Mouse (Mus musculus): ENCODE results near the gene Il21r. TPM values are rescaled to one million over a fixed set of nuclear protein-coding genes. Genes with fewer than 3 reads are reported as not detected.

Il21r gene
- total RNA-seq, 2 experiments from 2014 or later = 0.74 to 2.1 TPM

Other genes starting within 250 kb of the Il21r start
- 5.0 and 5.4 TPM in 2 replicates for gene Kdm8, start 158.8 kb upstream of the Il21r start, total RNA-seq (2014; fragmentation: Nextera tagmentation)
- 5.3 and 6.3 TPM in 2 replicates for gene Kdm8, start 158.8 kb upstream of the Il21r start, total RNA-seq (2017)
- gene Nsmce1, start 111.8 kb upstream of the Il21r start, total RNA-seq (2014; fragmentation: Nextera tagmentation) = 49.9 and 55.4 TPM in 2 replicates
- gene Nsmce1, start 111.8 kb upstream of the Il21r start, total RNA-seq (2017) = 58.3 and 68.4 TPM in 2 replicates
- 1.8 and 2.0 TPM in 2 replicates for gene Il4ra, start 51.3 kb upstream of the Il21r start, total RNA-seq (2014; fragmentation: Nextera tagmentation)
- 2.2 and 3.2 TPM in 2 replicates for gene Il4ra, start 51.3 kb upstream of the Il21r start, total RNA-seq (2017)
- 32.8 and 42.8 TPM in 2 replicates for gene Gtf3c1, start 104.4 kb downstream of the Il21r start, total RNA-seq (2014; fragmentation: Nextera tagmentation)
- 30.2 and 41.2 TPM in 2 replicates for gene Gtf3c1, start 104.4 kb downstream of the Il21r start, total RNA-seq (2017)
- gene D430042O09Rik, start 104.5 kb downstream of the Il21r start, total RNA-seq (2014; fragmentation: Nextera tagmentation) = 8.0 and 10.5 TPM in 2 replicates
- gene D430042O09Rik, start 104.5 kb downstream of the Il21r start, total RNA-seq (2017) = 12.9 and 15.3 TPM in 2 replicates